Mouse (Mus musculus) MEL (cell line): Measurements from ENCODE around the gene Tubg2.

Experiments
- EP300 ChIP-seq, 2 experiments: IDR thresholded peaks; 2 replicates each; pipeline ENCODE4 v1.6.1; 2011; ENCODE audit warnings: improper control_type of control experiment in 2 of 2, low read length in 2 of 2, low read depth in 1 of 2, mild to moderate bottlenecking in 1 of 2
- POLR2A ChIP-seq, 2 experiments: IDR thresholded peaks; 2 replicates each; pipeline ENCODE4 v1.6.1; 2011 to 2012; ENCODE audit warnings: low read length in 2 of 2, mild to moderate bottlenecking in 2 of 2, control low read depth in 1 of 2, improper control_type of control experiment in 1 of 2, low read depth in 1 of 2, moderate library complexity in 1 of 2; ENCODE audit not compliant: control insufficient read depth in 1 of 2, insufficient read depth in 1 of 2, poor library complexity in 1 of 2

GRCm38 (mm10) chr11:101175636-101176116, 20.0 kb downstream of the Tubg2 start:
- TF ChIP-seq EP300 (IDR thresholded peaks at IDR 0.05; ENCODE audit: low read depth in 1 of 2, low read length in 2 of 2) (no peak), POLR2A (IDR thresholded peaks at IDR 0.05; ENCODE audit: control insufficient read depth in 1 of 2, insufficient read depth in 1 of 2, low read depth in 1 of 2, low read length in 2 of 2, poor library complexity in 1 of 2) (no peak)
